Mouse (Mus musculus): Measurements from ENCODE around the gene Slc13a5.

- TF ChIP-seq CTCF (IDR thresholded peaks at IDR 0.05) = no peak
- TF ChIP-seq EP300 (IDR thresholded peaks at IDR 0.05) = no peak
Measured at GRCm38 (mm10) chr11:72284532-72285182, 17.6 kb upstream of the Slc13a5 start.
